Mouse (Mus musculus): ENCODE measurements at regions not wholly inside any gene's neighbourhood (a gene's known extent, or its start where the extent isn't known, plus 50 kb on each side); places are given as distances from the start of the nearest gene placed in this dataset.

- TF ChIP-seq CTCF (IDR thresholded peaks at IDR 0.05) = no peak
- no peak for TF ChIP-seq EP300 (IDR thresholded peaks at IDR 0.05)
Measured at GRCm38 (mm10) chr11:48250678-48251317, 262.0 kb upstream of the Sgcd start.

Measured in lung, postnatal 0 days (tissue).